Mouse (Mus musculus) stomach, embryonic 14.5 days (tissue): ENCODE measurements around the gene Sp7. TPM values are rescaled to one million over a fixed set of nuclear protein-coding genes. Genes with fewer than 3 reads are reported as not detected.

Source experiments
- ATAC-seq: fragments of 200-750 bp; cut with Nextera tagmentation; 2 replicates; pipeline ENCODE4 v1.8.0; 2017; ENCODE audit warnings: low read depth, moderate TSS enrichment; ENCODE audit not compliant: insufficient number of reproducible peaks, insufficient read depth, low FRiP score
- H3K27ac ChIP-seq: fragments of 300-500 bp; sonication (generic); 2 replicates; pipeline ENCODE4 v1.5.1; 2014; ENCODE audit warnings: mild to moderate bottlenecking, low read length, moderate library complexity, mixed read lengths
- H3K27me3 ChIP-seq: fragments of 300-500 bp; sonication (generic); 2 replicates; pipeline ENCODE4 v1.6.1; 2014; ENCODE audit warnings: low read length, control low read depth, mixed read lengths; ENCODE audit not compliant: control insufficient read depth, insufficient read depth
- H3K36me3 ChIP-seq: fragments of 300-500 bp; sonication (generic); 2 replicates; pipeline ENCODE4 v1.6.1; 2014; ENCODE audit warnings: mild to moderate bottlenecking, control low read depth, low read length, moderate library complexity, mixed read lengths; ENCODE audit not compliant: control insufficient read depth, insufficient read depth
- H3K4me1 ChIP-seq: fragments of 300-500 bp; sonication (generic); 2 replicates; pipeline ENCODE4 v1.6.1; 2014; ENCODE audit warnings: low read length, control low read depth, mixed read lengths; ENCODE audit not compliant: control insufficient read depth, insufficient read depth
- H3K4me2 ChIP-seq: fragments of 300-500 bp; sonication (generic); replicated peaks from 2 replicates; pipeline ENCODE4 v1.6.1; 2014; ENCODE audit warnings: low read depth, low read length, control low read depth
- H3K4me3 ChIP-seq: fragments of 300-500 bp; sonication (generic); 2 replicates; pipeline ENCODE4 v1.5.1; 2014; ENCODE audit warnings: low read depth, low read length, control low read depth
- H3K9ac ChIP-seq: fragments of 300-500 bp; sonication (generic); replicated peaks from 2 replicates; pipeline ENCODE4 v1.6.1; 2014; ENCODE audit warnings: low read depth, mild to moderate bottlenecking, control low read depth, low read length, moderate library complexity, mixed read lengths
- H3K9me3 ChIP-seq: fragments of 300-500 bp; sonication (generic); 2 replicates; pipeline ENCODE4 v1.6.1; 2016; ENCODE audit warnings: low read depth, low read length, control low read depth; ENCODE audit not compliant: control insufficient read depth
- WGBS: fragments of 180-500 bp; shearing (Covaris S2); extraction: QIAGEN DNeasy Blood & Tissue Kit; methylation state at CpG from one replicate; pipeline ENCODE4 v1.1.7; 2014; 5-methylcytosine and 5-hydroxymethylcytosine counted together
- polyA plus RNA-seq: library from polyadenylated mRNA; unstranded; fragments of >200 nt; fragmentation: Nextera tagmentation; extraction: Ambion mirVana; gene quantifications from 2 replicates; pipeline ENCODE4 v1.2.1, GENCODE M21; 2014

Gene Sp7
- polyA plus RNA-seq, 1 experiment from 2014 or later: 2.0 TPM

DNA sequence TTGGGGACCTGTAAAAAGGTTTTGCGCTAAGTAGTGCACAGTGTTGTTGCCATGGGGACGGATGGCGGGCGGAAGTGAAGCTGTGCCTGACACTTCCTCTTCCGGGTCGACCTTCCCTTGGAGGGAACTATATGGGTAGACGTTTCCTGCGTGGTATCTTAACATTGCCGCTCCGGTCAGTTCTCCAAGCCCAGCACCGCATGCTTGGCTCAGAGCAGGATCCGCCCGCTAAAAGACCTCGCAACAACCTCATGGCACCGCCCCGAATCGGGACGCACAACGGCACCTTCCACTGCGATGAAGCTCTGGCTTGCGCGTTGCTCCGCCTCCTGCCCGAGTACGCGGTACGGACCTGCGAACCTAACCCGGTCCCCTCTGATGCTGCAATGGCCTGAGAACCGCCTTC lies 35.4 kb downstream of the Sp7 start, which contains the start of gene Myg1:
TSS of gene Myg1 (plus strand) at position 100 of the 406 bp plus-strand sequence.
- Histone ChIP-seq H3K27me3 (no peaks in the 10 kb centered on the region), H3K9ac (peak within 1 kb of the TSS; percentile 67), H3K4me1 (peaks cover 19% of the 10 kb centered on the region), H3K4me3 (peak within 1 kb of the TSS; percentile 77), H3K36me3 (peaks cover 31% of the 10 kb centered on the region), H3K4me2 (peak within 1 kb of the TSS; percentile 92), H3K9me3 (no peaks in the 10 kb centered on the region), H3K27ac (peak within 1 kb of the TSS; percentile 82)
- peak; percentile 92 for ATAC-seq
- WGBS: under 1% methylated on average over 30 of the region's 30 CpGs

DNA sequence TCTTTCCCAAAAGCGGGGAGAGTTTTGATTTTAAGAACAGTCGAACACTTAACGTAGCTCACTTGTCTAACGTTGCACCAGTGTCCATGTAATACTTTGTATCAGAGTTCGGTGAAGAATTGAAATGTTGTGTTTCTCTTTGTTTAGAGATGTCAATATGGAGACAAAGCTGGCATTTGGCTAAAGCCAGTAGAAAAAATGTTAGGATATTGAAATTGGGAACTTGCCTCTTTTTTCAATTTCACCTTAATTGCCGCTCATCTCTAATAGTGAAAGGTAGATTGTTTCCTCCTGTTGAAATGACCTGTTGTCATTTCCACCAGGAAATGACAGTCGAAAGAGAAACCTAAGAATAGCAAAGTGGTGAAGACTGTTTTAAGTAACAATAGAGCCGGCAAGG lies 40.1 kb downstream of the Sp7 start:
- Histone ChIP-seq H3K27ac (no peak overlapping the region), H3K9ac (peak overlapping the region; percentile 61), H3K9me3 (no peaks in the 10 kb centered on the region), H3K4me2 (peak overlapping the region; percentile 84), H3K36me3 (peaks cover 31% of the 10 kb centered on the region), H3K4me3 (peak overlapping the region; percentile 68), H3K4me1 (peaks cover 5% of the 10 kb centered on the region), H3K27me3 (no peaks in the 10 kb centered on the region)
- no peak for ATAC-seq
- WGBS: 62% methylated on average over 8 of the region's 8 CpGs

DNA sequence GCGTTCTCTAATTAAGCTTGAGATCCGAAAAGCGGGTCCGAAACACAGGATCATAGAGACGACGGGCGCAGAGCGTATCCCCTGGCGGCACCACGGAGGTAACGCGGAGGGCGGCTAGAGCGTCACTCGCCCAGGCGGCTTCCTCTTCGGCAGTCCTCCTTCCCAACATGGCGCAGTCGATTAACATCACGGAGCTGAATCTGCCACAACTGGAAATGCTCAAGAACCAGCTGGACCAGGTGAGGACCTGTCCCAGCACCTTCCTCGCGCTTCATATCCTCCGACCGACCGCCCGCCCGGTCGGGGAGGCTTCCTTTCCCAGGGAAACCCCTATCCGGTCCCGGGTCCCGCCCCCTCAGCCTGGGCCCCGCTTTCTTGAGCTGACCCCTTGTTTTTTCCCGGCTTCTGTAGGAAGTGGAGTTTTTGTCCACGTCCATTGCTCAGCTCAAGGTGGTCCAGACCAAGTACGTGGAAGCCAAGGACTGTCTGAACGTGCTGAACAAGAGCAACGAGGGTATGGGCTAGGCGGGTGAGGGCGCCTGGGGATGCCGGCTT lies 40.9 kb downstream of the Sp7 start, which contains the start of gene Pfdn5:
TSS of gene Pfdn5 (plus strand) at position 95 of the 555 bp plus-strand sequence.
- H3K36me3 ChIP-seq: peaks cover 34% of the 10 kb centered on the region
- peak within 1 kb of the TSS; percentile 68 for H3K4me3 ChIP-seq
- peak; percentile 88 for ATAC-seq
- H3K27ac ChIP-seq: peak within 1 kb of the TSS; percentile 10; the same call in 1 of the 2 replicates
- peak within 1 kb of the TSS; percentile 84 for H3K4me2 ChIP-seq
- H3K9ac ChIP-seq: peak within 1 kb of the TSS; percentile 61
- H3K4me1 ChIP-seq: peaks cover 5% of the 10 kb centered on the region
- under 1% methylated on average over 40 of the region's 40 CpGs for WGBS
- H3K27me3 ChIP-seq: no peaks in the 10 kb centered on the region
- H3K9me3 ChIP-seq: no peaks in the 10 kb centered on the region

DNA sequence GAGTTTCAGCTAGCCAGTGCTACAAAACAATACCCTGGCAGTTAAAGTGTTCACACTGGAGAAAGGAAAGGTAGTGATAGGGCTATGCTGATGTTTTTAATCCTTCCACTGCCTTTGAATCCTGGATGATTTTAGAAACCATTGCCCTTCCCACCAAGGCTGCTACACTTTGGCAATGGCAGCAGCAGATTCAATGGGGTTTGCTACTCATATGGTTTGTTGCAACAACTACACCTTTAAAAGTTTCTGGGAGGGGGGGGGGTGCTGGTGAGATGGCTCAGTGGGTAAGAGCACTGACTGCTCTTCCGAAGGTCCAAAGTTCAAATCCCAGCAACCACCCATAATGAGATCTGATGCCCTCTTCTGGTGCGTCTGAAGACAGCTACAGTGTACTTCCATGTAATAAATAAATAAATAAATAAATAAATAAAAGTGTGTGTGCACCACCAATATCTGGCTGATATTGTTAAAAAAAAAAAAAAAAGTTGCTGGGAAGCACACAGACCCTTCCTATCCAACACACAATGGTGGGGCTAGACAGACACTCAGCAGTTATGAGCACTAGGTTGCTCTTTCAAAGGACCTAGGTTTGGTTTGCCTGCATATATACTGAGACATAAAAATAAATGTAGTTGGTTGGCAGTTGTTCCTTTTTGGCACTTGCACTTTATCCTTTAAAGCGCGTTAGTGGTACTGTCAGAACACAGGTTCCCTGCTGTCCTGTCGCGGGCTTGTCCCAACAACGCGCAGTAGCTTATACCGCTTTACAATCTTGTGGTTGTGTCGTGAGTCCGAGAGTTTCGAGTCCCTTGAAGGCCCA lies 42.1 kb downstream of the Sp7 start:
- Histone ChIP-seq H3K4me1 (peaks cover 5% of the 10 kb centered on the region), H3K9ac (no peak overlapping the region), H3K4me3 (no peak overlapping the region; the same call in 1 of the 2 replicates), H3K27ac (no peak overlapping the region), H3K36me3 (peaks cover 41% of the 10 kb centered on the region), H3K4me2 (no peak overlapping the region), H3K9me3 (no peaks in the 10 kb centered on the region), H3K27me3 (no peaks in the 10 kb centered on the region)
- WGBS: 77% methylated on average over 12 of the region's 12 CpGs
- ATAC-seq: no peak

DNA sequence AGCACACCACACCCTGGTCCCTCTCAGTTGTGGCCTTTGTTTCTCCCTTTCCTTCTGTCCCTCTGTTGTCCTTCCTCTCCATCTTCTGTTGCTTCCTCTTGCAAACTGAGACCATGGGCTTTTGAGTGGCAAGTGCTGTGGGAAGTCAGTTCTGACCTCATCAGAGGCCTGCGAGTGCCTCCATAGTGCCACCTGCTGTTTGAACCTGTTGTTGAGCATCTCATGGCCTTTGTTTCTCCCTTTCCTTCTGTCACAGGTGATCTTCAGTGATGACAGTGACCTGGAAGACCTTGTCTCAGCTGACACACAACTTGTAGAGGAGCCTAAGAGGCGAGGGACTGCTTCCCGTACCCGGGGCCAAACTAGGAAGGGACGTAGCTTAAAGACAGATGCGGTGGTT lies 50.7 kb downstream of the Sp7 start:
- Histone ChIP-seq H3K27ac (no peak overlapping the region), H3K36me3 (peaks cover 61% of the 10 kb centered on the region), H3K4me3 (no peak overlapping the region), H3K27me3 (no peaks in the 10 kb centered on the region), H3K9me3 (no peaks in the 10 kb centered on the region), H3K4me2 (no peak overlapping the region), H3K4me1 (no peaks in the 10 kb centered on the region), H3K9ac (no peak overlapping the region)
- WGBS: 84% methylated on average over 6 of the region's 6 CpGs
- no peak for ATAC-seq

DNA sequence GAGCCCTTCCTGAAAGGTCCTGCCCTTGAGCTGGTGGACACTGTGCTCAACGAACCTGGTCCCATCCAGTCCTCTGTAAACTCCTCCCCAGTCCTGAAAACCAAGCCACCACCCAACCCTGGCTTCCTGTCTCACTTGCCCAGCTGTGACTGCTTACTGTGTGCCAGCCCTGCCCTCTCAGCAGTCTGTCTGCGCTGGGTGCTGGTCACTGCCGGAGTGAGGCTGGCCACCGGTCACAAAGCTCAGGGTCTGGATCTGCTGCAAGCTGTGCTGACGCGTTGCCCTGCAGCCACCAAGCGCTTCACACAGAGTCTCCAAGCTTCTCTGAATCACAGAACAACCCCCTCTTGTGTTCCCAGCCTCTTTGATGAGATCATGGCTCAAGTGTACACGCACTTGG lies 51.7 kb downstream of the Sp7 start:
- H3K36me3 ChIP-seq: peaks cover 53% of the 10 kb centered on the region
- H3K4me1 ChIP-seq: no peaks in the 10 kb centered on the region
- no peaks in the 10 kb centered on the region for H3K27me3 ChIP-seq
- no peak overlapping the region for H3K4me3 ChIP-seq
- no peak overlapping the region for H3K9ac ChIP-seq
- no peak overlapping the region for H3K27ac ChIP-seq
- ATAC-seq: no peak
- WGBS: 87% methylated on average over 8 of the region's 8 CpGs
- no peaks in the 10 kb centered on the region for H3K9me3 ChIP-seq
- no peak overlapping the region for H3K4me2 ChIP-seq

DNA sequence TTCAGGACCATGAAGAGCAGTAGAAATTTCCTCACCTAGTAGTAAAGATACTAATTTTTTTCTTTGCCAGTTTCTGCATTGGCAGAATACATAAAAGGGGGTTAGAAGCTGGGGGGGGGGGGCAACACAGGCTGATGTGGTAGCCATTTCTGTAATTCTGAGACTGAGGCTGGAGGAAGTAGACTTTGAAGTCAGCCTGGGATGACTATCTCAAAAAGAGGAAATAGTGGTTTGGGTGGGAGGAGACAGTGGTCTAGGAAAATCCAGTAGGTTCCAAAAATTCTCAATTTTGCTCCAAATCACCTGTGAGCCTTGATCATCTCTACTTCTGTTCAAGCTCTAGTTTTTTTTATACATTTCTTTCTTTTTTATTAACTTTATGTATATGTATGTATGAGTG lies 55.5 kb downstream of the Sp7 start:
- Histone ChIP-seq H3K4me1 (no peaks in the 10 kb centered on the region; the same call in 1 of the 2 replicates), H3K9me3 (no peaks in the 10 kb centered on the region), H3K27ac (no peak overlapping the region), H3K27me3 (no peaks in the 10 kb centered on the region), H3K9ac (no peak overlapping the region), H3K36me3 (peaks cover 52% of the 10 kb centered on the region), H3K4me2 (no peak overlapping the region), H3K4me3 (no peak overlapping the region)
- no peak for ATAC-seq

DNA sequence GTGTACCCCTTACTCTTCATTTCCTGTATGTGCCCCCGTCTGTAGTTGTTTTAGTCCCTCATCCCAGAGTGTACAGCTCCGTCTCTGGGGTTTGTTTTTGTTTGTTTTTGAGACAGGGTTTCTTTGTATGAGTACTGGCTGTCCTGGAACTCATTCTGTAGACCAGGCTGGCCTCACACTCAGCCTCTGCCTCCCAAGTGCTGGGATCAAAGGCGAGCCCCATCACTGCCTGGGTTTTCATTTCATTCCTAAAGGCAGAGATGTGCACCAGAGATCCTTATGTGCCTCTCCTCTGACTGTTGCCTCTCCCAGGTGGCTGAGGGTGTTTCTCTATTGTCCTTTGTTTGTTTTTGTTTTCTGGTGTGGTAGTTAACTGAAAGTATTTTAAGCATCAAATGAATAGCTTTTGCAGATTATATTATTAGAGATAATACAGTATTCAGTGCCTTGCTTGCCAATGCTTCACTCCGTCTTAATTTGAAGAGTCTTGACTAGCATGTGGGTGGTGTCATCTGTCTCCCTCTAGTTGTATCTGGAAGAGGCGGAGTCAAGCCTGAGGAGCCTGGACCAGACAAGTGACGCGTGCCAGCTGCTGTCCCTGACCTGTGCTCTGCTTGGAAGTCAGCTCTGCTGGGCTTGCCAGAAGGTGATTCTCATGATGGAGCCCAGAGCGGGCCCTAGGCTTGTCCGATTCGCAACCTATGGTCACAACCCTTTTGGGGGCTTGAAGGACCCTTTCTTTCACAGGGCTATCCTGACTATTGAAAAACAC lies 56.7 kb downstream of the Sp7 start:
- Histone ChIP-seq H3K4me1 (no peaks in the 10 kb centered on the region; the same call in 1 of the 2 replicates), H3K4me2 (no peak overlapping the region), H3K4me3 (no peak overlapping the region), H3K36me3 (peaks cover 51% of the 10 kb centered on the region), H3K27me3 (no peaks in the 10 kb centered on the region), H3K9me3 (no peaks in the 10 kb centered on the region), H3K27ac (peak overlapping the region; percentile 49; the same call in 1 of the 2 replicates), H3K9ac (no peak overlapping the region)
- 42% methylated on average over 10 of the region's 10 CpGs for WGBS
- peak; percentile 56; the same call in 1 of the 2 replicates for ATAC-seq
